ENCODE assay signal across 25 mouse cellular contexts in the genomic region with DNA sequence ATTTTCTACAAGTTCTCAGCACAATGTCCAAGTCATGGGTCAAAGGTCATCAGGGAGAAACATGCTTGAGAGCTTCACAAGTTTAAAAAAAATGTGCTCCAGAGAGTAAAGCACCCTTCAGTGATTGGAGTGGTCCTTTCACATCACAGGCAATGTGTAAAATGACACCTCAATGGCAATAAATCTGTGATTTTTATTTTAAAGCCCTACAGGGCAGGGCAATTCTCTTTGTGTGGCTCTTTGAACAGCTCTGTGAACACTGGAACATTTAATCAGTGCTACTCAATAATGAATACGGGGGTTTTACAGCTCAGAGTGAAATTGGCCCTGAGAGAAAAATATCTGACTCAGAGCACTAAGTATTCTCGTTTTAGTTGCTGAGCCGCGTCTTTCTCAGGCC.
DNase-seq lines count a peak whose midpoint lies in the region; ATAC-seq and TF ChIP-seq lines count a peak whose summit lies in the region.
"Had no signal": no experiment of that assay in that cellular context is flagged by ENCODE, and none has a peak within 500 bp of the region (broad histone marks: within the 10 kb centered on the region; RNA-seq: fewer than 3 reads in every experiment).

No protein-coding gene starts in this region.

- H3K27me3 ChIP-seq in kidney, embryonic 15.5 days = no peaks in the 10 kb centered on the region
- H3K27me3 ChIP-seq in lung, postnatal 0 days (replicated peaks; ENCODE audit: insufficient read depth, low read length) = no peaks in the 10 kb centered on the region
- H3K27me3 ChIP-seq: forebrain, embryonic 13.5 days; heart, embryonic 15.5 days; intestine, embryonic 15.5 days; limb, embryonic 13.5 days; neural tube, embryonic 12.5 days had no signal

- H3K36me3 ChIP-seq in kidney, embryonic 15.5 days = no peaks in the 10 kb centered on the region
- H3K36me3 ChIP-seq in lung, postnatal 0 days (ENCODE audit: insufficient read depth, low read length) = no peaks in the 10 kb centered on the region
- H3K36me3 ChIP-seq: heart, embryonic 10.5 days; heart, embryonic 15.5 days; intestine, embryonic 15.5 days; limb, embryonic 13.5 days; midbrain, embryonic 10.5 days; neural tube, embryonic 12.5 days had no signal

- no peak for DNase-seq in kidney, adult 18-20 months
- DNase-seq in lung, postnatal 0 days (ENCODE audit: low spot score) = peak; percentile 47
- no peak for DNase-seq in lung, adult 2 months
- DNase-seq in forelimb bud, embryonic 11.5 days (ENCODE audit: low read depth, low spot score) = peak; percentile 13
- DNase-seq in gastrocnemius, postnatal 10 days = no peak
- DNase-seq in right cerebral cortex, postnatal 14 days = no peak
- DNase-seq: adrenal gland, postnatal 14 days; cerebellum, adult 11 months; cerebellum, adult 9-11 months; gastrocnemius, postnatal 25 days; heart, adult 11 months; kidney, postnatal 14 days; thymus, postnatal 4 days had no signal

- TF ChIP-seq CTCF in lung, postnatal 0 days (IDR thresholded peaks at IDR 0.05) = no peak
- TF ChIP-seq CTCF in lung, adult 2 months (IDR thresholded peaks at IDR 0.05; ENCODE audit: insufficient read depth, low read length) = no peak

- peaks cover 5% of the 10 kb centered on the region; the same call in 1 of the 2 replicates for H3K4me1 ChIP-seq in kidney, embryonic 15.5 days
- H3K4me1 ChIP-seq in lung, postnatal 0 days (ENCODE audit: insufficient read depth, low read depth, low read length) = no peaks in the 10 kb centered on the region
- no peaks in the 10 kb centered on the region for H3K4me1 ChIP-seq in lung, adult 2 months (ENCODE audit: control insufficient read depth, insufficient read depth, low read length)
- H3K4me1 ChIP-seq: forebrain, embryonic 13.5 days; heart, embryonic 10.5 days; heart, embryonic 15.5 days; intestine, embryonic 15.5 days; midbrain, embryonic 10.5 days; neural tube, embryonic 12.5 days had no signal

- no peaks in the 10 kb centered on the region for H3K9me3 ChIP-seq in kidney, embryonic 15.5 days (replicated peaks)
- H3K9me3 ChIP-seq in lung, postnatal 0 days (ENCODE audit: low read length) = no peaks in the 10 kb centered on the region
- H3K9me3 ChIP-seq: forebrain, embryonic 13.5 days; heart, embryonic 10.5 days; heart, embryonic 15.5 days; intestine, embryonic 15.5 days; limb, embryonic 13.5 days; midbrain, embryonic 10.5 days; neural tube, embryonic 12.5 days had no signal

- H3K4me3 ChIP-seq in kidney, embryonic 15.5 days (replicated peaks) = no peak overlapping the region
- H3K4me3 ChIP-seq in lung, postnatal 0 days (ENCODE audit: low read depth, low read length) = no peak overlapping the region
- H3K4me3 ChIP-seq in lung, adult 2 months (replicated peaks; ENCODE audit: extremely low read depth, low read depth, low read length) = no peak overlapping the region
- H3K4me3 ChIP-seq: forebrain, embryonic 13.5 days; heart, embryonic 10.5 days; heart, embryonic 15.5 days; intestine, embryonic 15.5 days; limb, embryonic 13.5 days; midbrain, embryonic 10.5 days; neural tube, embryonic 12.5 days had no signal

- ATAC-seq in kidney, embryonic 15.5 days (replicated peaks; ENCODE audit: low FRiP score) = peak; percentile 90
- ATAC-seq in lung, postnatal 0 days = peak; percentile 40; the same call in 1 of the 2 replicates
- ATAC-seq: CD4-positive, CD25-positive, alpha-beta regulatory T cell, adult 4 months; forebrain, embryonic 13.5 days; hindbrain, postnatal 0 days; intestine, embryonic 15.5 days; midbrain, embryonic 16.5 days had no signal

- H3K27ac ChIP-seq in kidney, embryonic 15.5 days = peak overlapping the region; percentile 56
- no peak overlapping the region for H3K27ac ChIP-seq in lung, postnatal 0 days (ENCODE audit: low read length)
- H3K27ac ChIP-seq: forebrain, embryonic 13.5 days; heart, embryonic 10.5 days; heart, embryonic 15.5 days; hindbrain, postnatal 0 days; intestine, embryonic 15.5 days; limb, embryonic 13.5 days; midbrain, embryonic 10.5 days; neural tube, embryonic 12.5 days had no signal

- WGBS in kidney, embryonic 15.5 days = 25% methylated on average over 4 of the region's 4 CpGs
- 41% methylated on average over 4 of the region's 4 CpGs for WGBS in lung, postnatal 0 days
- WGBS in lung, adult 2 months = 63% methylated on average over 4 of the region's 4 CpGs

- no peak overlapping the region for H3K9ac ChIP-seq in kidney, embryonic 15.5 days
- no peak overlapping the region for H3K9ac ChIP-seq in lung, postnatal 0 days (replicated peaks; ENCODE audit: low read depth)
- H3K9ac ChIP-seq: forebrain, embryonic 13.5 days; heart, embryonic 15.5 days; intestine, embryonic 15.5 days; limb, embryonic 13.5 days; neural tube, embryonic 12.5 days had no signal

- no peak for TF ChIP-seq POLR2A in lung, adult 2 months (IDR thresholded peaks at IDR 0.05; ENCODE audit: borderline replicate concordance, extremely low read depth, low read depth, low read length)

- H3K4me2 ChIP-seq in kidney, embryonic 15.5 days = no peak overlapping the region
- H3K4me2 ChIP-seq in lung, postnatal 0 days (replicated peaks; ENCODE audit: low read depth, low read length) = no peak overlapping the region
- H3K4me2 ChIP-seq: forebrain, embryonic 13.5 days; heart, embryonic 15.5 days; intestine, embryonic 15.5 days; limb, embryonic 13.5 days; liver, embryonic 11.5 days; neural tube, embryonic 12.5 days had no signal

- no peak; the same call in 1 of the 2 replicates for TF ChIP-seq EP300 in lung, postnatal 0 days (IDR thresholded peaks at IDR 0.05)

Comparison
In these comparisons a context has a peak if more than half of its experiments do, and no peak if none do; other contexts are left out.
1. DNase-seq: peak in lung, postnatal 0 days (single experiment) and forelimb bud, embryonic 11.5 days (single experiment); none in kidney, adult 18-20 months (single experiment), lung, adult 2 months (single experiment), gastrocnemius, postnatal 10 days (single experiment) and right cerebral cortex, postnatal 14 days (single experiment).